Mouse (Mus musculus): ENCODE measurements at regions not wholly inside any gene's neighbourhood (a gene's known extent, or its start where the extent isn't known, plus 50 kb on each side); places are given as distances from the start of the nearest gene placed in this dataset.
"Not testable (repeated sequence)": the region's sequence is repeated elsewhere in the genome, so short reads cannot be mapped to it uniquely, and the experiment has no call there.

DNA sequence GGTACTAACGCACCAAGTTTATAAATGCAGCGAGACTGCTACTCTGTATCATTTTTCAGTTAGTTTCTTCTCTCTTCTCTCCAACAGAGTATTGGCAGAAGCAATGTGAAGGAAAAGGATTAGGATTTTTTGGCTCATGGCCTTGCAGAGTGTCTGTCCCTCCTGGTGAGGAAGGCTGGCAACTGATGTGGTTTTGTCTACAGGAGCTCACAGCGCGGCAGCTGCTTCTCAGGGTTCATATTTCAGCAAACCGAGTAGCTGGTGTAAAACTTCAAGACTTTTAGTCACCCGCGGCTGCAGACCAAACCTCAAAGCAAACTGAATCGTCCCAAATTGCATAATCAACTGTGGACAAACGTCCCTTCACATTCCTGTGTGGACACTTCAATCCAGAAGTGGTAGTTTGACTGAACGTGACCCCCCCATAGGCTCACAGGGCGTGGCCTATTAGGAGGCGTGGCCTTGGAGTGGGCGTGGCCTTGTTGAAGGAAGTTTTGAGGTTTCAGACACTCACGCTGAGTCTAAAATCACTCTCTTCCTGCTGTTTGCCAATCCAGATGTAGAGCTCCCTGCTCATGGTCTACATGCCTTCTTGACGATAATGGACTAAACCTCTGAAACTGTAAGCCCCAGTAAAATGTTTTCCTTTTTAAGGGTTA, 147.7 kb upstream of the Trpc7 start:
- peak in 1 of 2 experiments; percentile 20 for DNase-seq

DNA sequence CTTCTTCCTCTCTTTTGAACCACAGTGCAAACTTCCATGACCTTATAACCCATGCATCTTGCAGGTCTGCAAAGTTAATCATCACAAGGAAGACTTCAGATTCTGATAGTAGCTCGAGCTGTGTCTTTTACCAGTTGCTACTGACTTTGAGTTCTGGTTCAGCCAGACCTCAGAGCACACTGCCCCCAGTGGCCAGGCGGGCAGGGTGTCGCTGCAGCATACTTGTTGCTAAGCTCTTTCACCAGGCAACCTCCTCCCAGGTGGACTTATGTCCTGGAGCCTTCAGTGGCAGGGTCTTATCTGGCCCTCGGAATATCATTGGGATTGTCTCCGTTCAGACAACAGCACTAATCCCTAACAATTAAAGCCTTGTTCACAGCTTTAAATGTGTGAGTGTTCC, 146.7 kb upstream of the Trpc7 start:
- DNase-seq: no peak

DNA sequence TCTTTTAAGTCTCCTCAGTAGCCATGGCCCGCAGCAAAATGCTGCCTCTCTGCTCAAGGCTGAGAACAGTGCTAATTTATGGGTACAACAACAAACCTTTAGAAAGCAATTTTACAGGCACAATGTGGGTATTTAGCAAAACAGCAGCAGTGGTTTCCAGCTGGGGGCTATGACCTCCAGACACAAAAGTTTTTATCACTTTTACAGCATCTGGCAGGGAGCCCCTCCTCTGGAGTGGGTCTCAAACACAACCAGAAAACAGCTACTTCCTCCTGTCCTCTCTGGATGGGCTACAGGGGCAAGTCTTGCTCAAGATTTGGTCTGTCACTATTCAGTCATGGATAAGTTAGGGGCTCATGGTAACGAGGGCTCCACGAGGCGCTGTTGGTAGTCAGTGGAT, 137.1 kb upstream of the Trpc7 start:
- DNase-seq: no peak

DNA sequence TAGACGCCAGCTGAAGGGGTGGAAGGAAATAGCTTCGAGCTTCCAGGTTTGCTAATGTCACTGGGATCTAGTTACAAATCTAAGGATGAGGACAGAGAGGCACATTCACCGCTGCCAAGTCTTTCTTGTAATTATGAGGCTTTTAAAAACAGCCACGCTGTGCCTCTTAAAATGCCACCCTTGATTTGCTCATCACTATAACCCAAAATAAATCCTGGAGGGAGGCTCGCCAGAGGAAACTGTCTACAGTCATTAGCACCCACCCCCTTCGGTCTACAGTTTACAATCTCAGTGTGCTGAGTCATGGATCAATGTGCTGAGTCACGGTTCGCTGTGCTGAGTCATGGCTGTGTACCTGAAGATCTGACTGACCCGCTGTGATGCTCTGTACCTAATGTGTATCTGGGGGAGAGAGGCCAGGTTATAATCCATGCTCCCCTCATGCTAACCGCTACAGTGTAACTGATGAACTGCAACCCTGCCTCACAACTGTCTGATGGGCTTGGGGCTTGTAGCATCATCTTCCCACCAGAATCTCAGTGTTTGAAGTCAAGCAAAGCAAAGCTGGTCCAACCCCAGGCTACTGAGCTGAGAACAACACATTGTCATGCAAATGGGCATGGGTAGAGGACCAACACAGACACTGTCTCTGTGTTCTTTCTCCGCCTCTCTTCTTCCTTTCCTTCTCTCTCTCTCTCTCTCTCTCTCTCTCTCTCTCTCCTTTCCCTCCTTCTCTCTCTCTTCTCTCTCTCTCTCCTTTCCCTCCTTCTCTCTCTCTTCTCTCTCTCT, 122.0 kb upstream of the Trpc7 start:
- peak in 1 of 2 experiments; percentile 9 for DNase-seq

DNA sequence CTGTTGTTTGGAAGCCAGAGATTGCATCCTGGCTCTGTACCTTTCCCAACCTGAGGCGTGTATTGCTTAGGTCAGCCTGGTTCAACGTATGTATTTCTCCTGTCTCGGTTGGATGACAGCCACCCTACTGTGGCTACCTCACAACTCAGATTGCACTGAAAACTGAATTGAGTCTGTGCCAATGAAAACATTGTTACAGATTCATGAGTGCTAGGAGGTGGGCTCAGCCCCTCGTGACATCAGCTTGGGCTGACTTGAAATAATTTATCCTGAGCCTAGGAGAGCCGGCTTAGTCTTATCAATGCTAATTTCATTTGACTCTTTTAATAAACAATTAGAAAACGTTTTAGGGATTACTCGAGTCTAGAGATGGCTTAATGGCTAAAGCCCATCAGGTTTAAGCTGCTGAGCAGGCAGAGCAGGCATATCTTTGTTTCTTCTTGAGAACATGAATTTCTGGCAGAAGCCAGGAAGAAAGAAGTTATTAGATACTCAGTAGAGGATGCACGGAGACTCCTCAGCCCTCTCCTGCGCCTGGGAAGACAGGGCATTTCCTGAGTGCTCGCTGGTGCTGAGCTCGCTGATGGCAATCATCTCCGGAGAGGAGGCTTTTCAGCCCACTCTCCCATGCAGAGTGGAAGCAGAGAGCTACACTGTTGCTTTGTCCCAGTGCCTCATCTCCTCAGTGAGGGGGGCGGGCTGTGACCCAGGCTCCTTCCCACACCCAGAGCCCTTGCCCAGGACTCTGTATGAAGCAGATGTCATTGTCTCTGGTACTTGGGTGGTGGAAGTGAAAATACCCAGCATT, 120.9 kb upstream of the Trpc7 start:
- DNase-seq: no peak

DNA sequence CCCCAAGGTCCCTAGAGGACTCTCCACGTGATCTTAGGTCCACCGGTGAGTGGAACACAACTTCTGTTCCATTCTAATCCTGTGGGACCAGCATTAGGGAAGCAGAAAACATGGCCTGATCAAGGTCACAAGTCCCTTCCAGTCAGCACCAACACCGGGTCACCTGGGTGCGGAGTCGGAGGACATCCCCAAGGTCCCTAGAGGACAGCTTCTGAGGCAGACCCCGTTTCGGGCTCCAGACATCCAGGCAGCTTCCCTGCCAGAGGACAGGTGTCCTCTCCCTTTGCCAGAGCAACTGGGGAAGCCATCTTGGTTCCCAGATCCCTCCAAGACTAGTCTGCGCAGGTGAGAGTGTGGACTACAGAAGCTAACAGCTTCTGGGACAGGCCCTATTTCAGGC, 111.4 kb upstream of the Trpc7 start:
- DNase-seq: not testable (repeated sequence)

DNA sequence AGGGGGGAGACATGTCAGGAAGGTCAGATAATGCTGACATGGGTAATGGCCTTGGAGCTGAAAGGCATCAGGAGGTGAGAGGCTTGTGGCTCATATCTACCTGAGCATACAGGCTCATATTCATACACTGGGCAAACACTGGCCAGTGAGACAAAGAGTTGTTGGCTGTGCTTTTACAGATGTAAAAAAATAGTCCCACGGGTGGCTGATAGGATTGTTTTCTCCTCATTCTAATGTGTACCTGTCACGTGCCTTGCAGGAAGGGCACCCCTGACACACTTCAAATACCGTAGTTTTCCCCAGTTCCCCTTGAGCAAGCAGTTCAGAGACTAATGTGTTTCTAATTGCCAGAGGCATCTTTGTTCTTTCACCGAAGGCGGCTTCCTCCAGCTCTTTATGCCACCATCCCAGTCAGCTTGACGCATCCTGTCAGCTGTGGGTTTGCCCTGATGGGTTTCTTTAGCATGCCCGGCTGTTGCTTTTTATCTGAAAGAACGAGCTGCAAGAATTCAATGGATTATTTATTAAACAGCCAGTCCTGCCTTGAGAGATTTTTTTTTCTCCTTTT, 107.9 kb upstream of the Trpc7 start:
- DNase-seq: no peak

DNA sequence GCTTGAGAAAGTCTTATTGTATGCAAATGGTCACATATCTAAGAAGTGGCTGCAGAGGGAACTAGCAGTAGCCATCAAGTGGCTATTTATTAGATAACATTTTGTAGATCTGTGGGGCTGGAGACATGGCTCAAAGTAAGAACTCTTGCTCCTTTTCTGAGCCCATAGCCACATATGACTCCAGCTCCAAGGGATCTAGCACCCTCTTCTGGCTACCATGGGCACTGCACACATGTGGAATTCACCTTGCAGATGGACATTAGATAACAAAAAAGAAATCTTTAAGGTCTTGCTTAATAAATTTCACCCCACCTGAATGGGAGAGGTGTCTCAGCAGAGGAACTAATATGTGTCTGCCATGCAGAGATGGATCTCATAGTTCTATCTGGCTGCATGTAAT, 96.2 kb upstream of the Trpc7 start:
- DNase-seq: peak; percentile 22 to 52

DNA sequence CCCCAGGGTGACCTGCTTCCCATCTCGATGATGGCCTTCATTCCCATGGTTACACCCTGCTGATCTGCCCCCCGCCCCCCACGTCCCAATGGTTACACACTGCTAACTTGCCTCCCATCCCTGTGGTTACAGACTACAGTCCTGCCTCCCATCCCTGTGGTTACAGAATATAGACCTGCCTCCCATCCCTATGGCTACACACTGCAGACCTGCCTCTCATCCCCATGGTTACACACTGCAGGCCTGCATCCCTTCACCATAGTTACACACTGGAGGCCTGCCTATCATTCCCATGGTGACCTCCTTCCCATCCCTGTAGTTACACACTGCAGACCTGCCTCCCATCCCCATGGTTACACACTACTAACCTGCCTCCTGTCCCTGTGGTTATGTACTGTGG, 78.3 kb upstream of the Trpc7 start:
- no peak for DNase-seq

DNA sequence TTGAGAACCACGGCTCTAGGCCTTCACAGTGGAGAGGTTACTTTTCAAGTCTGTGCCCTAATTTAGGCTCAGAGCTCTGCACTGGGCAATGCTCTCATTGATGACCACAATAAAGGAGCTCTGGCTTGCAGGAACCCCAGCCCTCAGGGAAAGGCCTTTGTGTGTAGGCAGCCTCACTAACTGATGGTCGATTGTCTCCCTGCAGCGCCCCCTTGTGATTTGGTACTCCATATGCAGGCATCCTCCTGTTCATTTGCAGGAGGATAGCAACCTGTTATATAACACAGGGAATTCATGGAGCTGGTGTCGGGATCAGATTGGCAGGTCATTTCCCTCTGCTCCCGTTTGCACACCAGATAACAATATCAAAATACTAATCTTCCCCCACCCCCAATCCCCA, 59.6 kb upstream of the Trpc7 start:
- DNase-seq: peak; percentile 17 to 45

DNA sequence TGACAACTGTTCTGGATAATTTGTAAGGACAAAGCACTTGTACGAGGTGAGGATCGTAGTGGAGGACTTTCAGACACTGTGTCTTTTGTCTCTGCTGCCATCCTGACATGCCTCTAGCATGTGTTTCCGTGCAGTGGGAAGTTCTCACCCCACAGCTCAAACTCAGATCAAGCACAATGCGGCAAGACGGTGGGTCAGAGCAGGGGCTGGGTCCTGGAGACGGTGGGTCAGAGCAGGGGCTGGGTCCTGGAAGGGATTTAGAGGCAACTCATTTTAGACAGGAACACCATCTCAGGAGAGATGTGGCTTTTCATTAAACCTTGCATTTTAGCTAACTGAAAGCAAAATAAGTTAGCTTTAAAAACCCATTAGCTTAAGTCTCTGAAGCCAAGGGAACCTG, 52.3 kb upstream of the Trpc7 start:
- DNase-seq: no peak

DNA sequence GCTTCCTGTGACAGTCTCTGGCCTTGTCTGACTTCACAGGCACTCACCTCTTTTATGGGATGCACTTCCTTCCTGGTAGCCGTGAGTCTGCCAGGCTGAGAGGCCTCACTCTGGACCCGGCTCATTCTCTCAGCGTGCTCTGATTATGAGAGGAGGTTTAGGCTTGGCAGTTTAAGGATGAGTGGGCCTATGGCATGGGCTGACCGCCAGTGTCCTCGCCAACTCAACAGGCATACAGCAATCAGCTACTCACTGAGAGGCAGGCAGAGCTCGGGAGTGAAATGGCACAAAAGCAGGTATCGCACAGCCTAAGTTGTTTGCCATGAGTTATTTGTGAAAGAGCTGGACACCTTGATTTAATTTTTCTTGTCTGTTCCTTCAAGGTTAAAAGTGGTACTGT, 51.5 kb upstream of the Trpc7 start:
- peak; percentile 60 to 69 for DNase-seq
